Mouse (Mus musculus): ENCODE results near the gene B3gnt3.

DNA sequence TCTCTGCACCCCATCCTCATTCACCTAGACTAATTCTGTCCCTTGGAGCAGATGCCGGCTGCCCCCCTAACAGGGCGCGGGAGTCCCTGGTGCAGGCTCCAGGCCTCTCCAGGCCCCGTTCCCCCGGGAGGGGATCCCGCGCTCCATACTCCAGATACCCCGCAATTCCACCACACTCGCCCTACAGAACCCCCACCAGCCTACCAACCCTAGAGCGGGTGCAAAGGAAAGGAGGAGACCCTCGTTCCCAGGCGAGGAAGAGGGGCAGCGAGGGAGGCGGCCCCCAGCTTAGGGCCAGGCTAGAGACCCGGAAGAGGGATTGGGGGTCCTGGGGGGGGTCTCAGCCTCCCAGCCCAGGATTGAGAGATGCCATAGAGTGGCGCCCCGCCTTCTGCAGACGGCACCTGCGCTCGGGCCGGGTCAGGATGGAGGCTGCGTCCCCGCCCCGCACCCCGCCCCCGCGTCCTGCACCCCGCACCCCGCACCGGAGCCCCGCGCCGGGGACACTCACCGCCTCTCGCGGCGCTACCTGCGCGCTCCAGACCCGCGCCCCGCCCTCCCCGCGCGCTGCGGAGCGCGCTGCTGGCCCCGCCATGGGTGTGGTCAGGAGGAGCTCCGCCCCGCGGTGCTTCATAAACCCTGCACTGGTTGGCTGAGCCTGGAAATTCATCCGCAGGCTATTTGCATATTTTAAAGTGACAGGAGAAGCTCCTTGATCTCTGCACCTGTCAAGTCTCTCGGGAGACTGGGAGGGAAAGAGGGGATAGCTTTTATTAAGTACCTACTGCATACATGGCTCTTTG, 23.7 kb upstream of the B3gnt3 start, which contains the start of gene Fcho1:
- TF ChIP-seq CHD2 (IDR thresholded peaks at IDR 0.05; ENCODE audit: low read depth, low read length) = no peak; the same call in 1 of the 2 replicates
- no peak for TF ChIP-seq MAFK (IDR thresholded peaks at IDR 0.05; ENCODE audit: insufficient read depth, low read depth, low read length)
- no peak for TF ChIP-seq ZNF384 (IDR thresholded peaks at IDR 0.05; ENCODE audit: low read depth, low read length)
- TF ChIP-seq HCFC1 (IDR thresholded peaks at IDR 0.05; ENCODE audit: borderline replicate concordance, insufficient read depth, low read length) = peak; percentile 17; the same call in 1 of the 2 replicates

Data from ES-E14 (cell line).